Mouse (Mus musculus) MEL (cell line): ENCODE data around the gene Nde1.

ENCODE experiments used
- CHD1 ChIP-seq: IDR thresholded peaks from 2 replicates; pipeline ENCODE4 v1.6.1; 2012; ENCODE audit warnings: low read depth, mild to moderate bottlenecking, inconsistent platforms, low read length, improper control_type of control experiment
- CTCF ChIP-seq, 3 experiments: IDR thresholded peaks in 2 of 3; conservative IDR thresholded peaks in 1 of 3; 2 replicates each; pipeline ENCODE4 v1.5.1; 2011 to 2012; ENCODE audit warnings: low read length in 3 of 3, low read depth in 2 of 3, mild to moderate bottlenecking in 2 of 3, improper control_type of control experiment in 1 of 3, inconsistent platforms in 1 of 3, mixed read lengths in 1 of 3, moderate library complexity in 1 of 3; ENCODE audit not compliant: control insufficient read depth in 1 of 3, insufficient read depth in 1 of 3, poor library complexity in 1 of 3, severe bottlenecking in 1 of 3
- EP300 ChIP-seq, 2 experiments: IDR thresholded peaks; 2 replicates each; pipeline ENCODE4 v1.6.1; 2011; ENCODE audit warnings: improper control_type of control experiment in 2 of 2, low read length in 2 of 2, low read depth in 1 of 2, mild to moderate bottlenecking in 1 of 2
- ETS1 ChIP-seq: IDR thresholded peaks from 2 replicates; pipeline ENCODE4 v1.6.1; 2012; ENCODE audit warnings: low read depth, mild to moderate bottlenecking, inconsistent platforms, low read length, improper control_type of control experiment, moderate library complexity
- HCFC1 ChIP-seq: IDR thresholded peaks from 2 replicates; pipeline ENCODE4 v1.6.1; 2012; ENCODE audit warnings: low read depth, mild to moderate bottlenecking, inconsistent platforms, low read length, improper control_type of control experiment, moderate library complexity
- MAZ ChIP-seq: IDR thresholded peaks from 2 replicates; pipeline ENCODE4 v1.6.1; 2012; ENCODE audit warnings: low read depth, mild to moderate bottlenecking, inconsistent platforms, low read length, improper control_type of control experiment
- MYB ChIP-seq: IDR thresholded peaks from 2 replicates; pipeline ENCODE4 v1.6.1; 2011; ENCODE audit warnings: mild to moderate bottlenecking, low read depth, low read length, improper control_type of control experiment
- POLR2A ChIP-seq, 2 experiments: IDR thresholded peaks; 2 replicates each; pipeline ENCODE4 v1.6.1; 2011 to 2012; ENCODE audit warnings: low read length in 2 of 2, mild to moderate bottlenecking in 2 of 2, control low read depth in 1 of 2, improper control_type of control experiment in 1 of 2, low read depth in 1 of 2, moderate library complexity in 1 of 2; ENCODE audit not compliant: control insufficient read depth in 1 of 2, insufficient read depth in 1 of 2, poor library complexity in 1 of 2
- RCOR1 ChIP-seq: IDR thresholded peaks from 2 replicates; pipeline ENCODE4 v1.6.1; 2012; ENCODE audit warnings: low read depth, mild to moderate bottlenecking, inconsistent platforms, low read length, improper control_type of control experiment
- ZC3H11A ChIP-seq: IDR thresholded peaks from 2 replicates; pipeline ENCODE4 v1.6.1; 2012; ENCODE audit warnings: low read depth, mild to moderate bottlenecking, inconsistent platforms, low read length, improper control_type of control experiment
- ZNF384 ChIP-seq: IDR thresholded peaks from 2 replicates; pipeline ENCODE4 v1.6.1; 2012; ENCODE audit warnings: low read depth, mild to moderate bottlenecking, inconsistent platforms, low read length, improper control_type of control experiment

- no peak for TF ChIP-seq ETS1
- TF ChIP-seq MAZ: no peak
- TF ChIP-seq CTCF (IDR thresholded peaks at IDR 0.05 in 2 of 3, conservative IDR thresholded peaks at IDR 0.05 in 1 of 3; ENCODE audit: control insufficient read depth in 1 of 3, insufficient read depth in 1 of 3, low read depth in 2 of 3, low read length in 3 of 3, poor library complexity in 1 of 3, severe bottlenecking in 1 of 3): no peak
- TF ChIP-seq ZC3H11A: no peak
- no peak for TF ChIP-seq POLR2A (IDR thresholded peaks at IDR 0.05; ENCODE audit: control insufficient read depth in 1 of 2, insufficient read depth in 1 of 2, low read depth in 1 of 2, low read length in 2 of 2, poor library complexity in 1 of 2)
- TF ChIP-seq MYB: no peak
- TF ChIP-seq EP300 (IDR thresholded peaks at IDR 0.05; ENCODE audit: low read depth in 1 of 2, low read length in 2 of 2): no peak
- TF ChIP-seq HCFC1: no peak
- TF ChIP-seq ZNF384: no peak
- no peak for TF ChIP-seq CHD1
- no peak for TF ChIP-seq RCOR1
These were observed 6.6 kb downstream of the Nde1 start for GRCm38 (mm10) chr16:14169706-14170105.
